Mouse (Mus musculus) CD4-positive, CD25-positive, alpha-beta regulatory T cell, adult 4 months (primary cell): ENCODE results near the gene Gadd45g. TPM values are rescaled to one million over a fixed set of nuclear protein-coding genes. Genes with fewer than 3 reads are reported as not detected.

Experiments
- ATAC-seq: one replicate; pipeline ENCODE4 v1.8.0; 2017
- polyA plus RNA-seq, 2 experiments: library from polyadenylated mRNA; unstranded; fragments of 100-300 nt; shearing (Covaris generic); gene quantifications; one replicate each; pipeline ENCODE4 v1.2.1; 2017

Gene Gadd45g
- polyA plus RNA-seq, 2 experiments from 2014 or later, result 13.0 to 18.1 TPM

- ATAC-seq, result peak; percentile 86
Measured at GRCm38 (mm10) chr13:51886085-51886484, 39.6 kb downstream of the Gadd45g start.

GRCm38 (mm10) chr13:51886723-51887122 is 40.2 kb downstream of the Gadd45g start:
- ATAC-seq, result no peak

GRCm38 (mm10) chr13:51888426-51888825 is 41.9 kb downstream of the Gadd45g start:
- ATAC-seq, result no peak

- ATAC-seq, result no peak
Measured at GRCm38 (mm10) chr13:51891825-51892532, 45.5 kb downstream of the Gadd45g start.

- ATAC-seq, result no peak
Measured at GRCm38 (mm10) chr13:51897579-51897978, 51.1 kb downstream of the Gadd45g start.

Other genes starting within 250 kb of the Gadd45g start
- 10 to 100 TPM; 31.7 to 37.2 TPM for gene Cks2, start 201.4 kb upstream of the Gadd45g start, polyA plus RNA-seq
- 10 to 100 TPM; 39.3 to 46.0 TPM for gene Secisbp2, start 195.0 kb upstream of the Gadd45g start, polyA plus RNA-seq
- 100 to 1,000 TPM; 122 to 152 TPM for gene Sema4d, start 52.9 kb upstream of the Gadd45g start, polyA plus RNA-seq